Mouse (Mus musculus): ENCODE data around the gene Sppl2c.

- no peak for TF ChIP-seq CTCF (IDR thresholded peaks at IDR 0.05; ENCODE audit: low read depth)
- TF ChIP-seq EP300 (IDR thresholded peaks at IDR 0.05; ENCODE audit: low read depth) = no peak
Observed at GRCm38 (mm10) chr11:104206573-104206972, 20.4 kb downstream of the Sppl2c start.

All from heart, postnatal 0 days (tissue).